Mouse (Mus musculus) stomach, embryonic 14.5 days (tissue): ENCODE data around the gene Cnn2. TPM values are rescaled to one million over a fixed set of nuclear protein-coding genes. Genes with fewer than 3 reads are reported as not detected.

Source experiments
- ATAC-seq: fragments of 200-750 bp; cut with Nextera tagmentation; 2 replicates; pipeline ENCODE4 v1.8.0; 2017; ENCODE audit warnings: low read depth, moderate TSS enrichment; ENCODE audit not compliant: insufficient number of reproducible peaks, insufficient read depth, low FRiP score
- H3K27ac ChIP-seq: fragments of 300-500 bp; sonication (generic); 2 replicates; pipeline ENCODE4 v1.5.1; 2014; ENCODE audit warnings: mild to moderate bottlenecking, low read length, moderate library complexity, mixed read lengths
- H3K27me3 ChIP-seq: fragments of 300-500 bp; sonication (generic); 2 replicates; pipeline ENCODE4 v1.6.1; 2014; ENCODE audit warnings: low read length, control low read depth, mixed read lengths; ENCODE audit not compliant: control insufficient read depth, insufficient read depth
- H3K36me3 ChIP-seq: fragments of 300-500 bp; sonication (generic); 2 replicates; pipeline ENCODE4 v1.6.1; 2014; ENCODE audit warnings: mild to moderate bottlenecking, control low read depth, low read length, moderate library complexity, mixed read lengths; ENCODE audit not compliant: control insufficient read depth, insufficient read depth
- H3K4me1 ChIP-seq: fragments of 300-500 bp; sonication (generic); 2 replicates; pipeline ENCODE4 v1.6.1; 2014; ENCODE audit warnings: low read length, control low read depth, mixed read lengths; ENCODE audit not compliant: control insufficient read depth, insufficient read depth
- H3K4me2 ChIP-seq: fragments of 300-500 bp; sonication (generic); replicated peaks from 2 replicates; pipeline ENCODE4 v1.6.1; 2014; ENCODE audit warnings: low read depth, low read length, control low read depth
- H3K4me3 ChIP-seq: fragments of 300-500 bp; sonication (generic); 2 replicates; pipeline ENCODE4 v1.5.1; 2014; ENCODE audit warnings: low read depth, low read length, control low read depth
- H3K9ac ChIP-seq: fragments of 300-500 bp; sonication (generic); replicated peaks from 2 replicates; pipeline ENCODE4 v1.6.1; 2014; ENCODE audit warnings: low read depth, mild to moderate bottlenecking, control low read depth, low read length, moderate library complexity, mixed read lengths
- H3K9me3 ChIP-seq: fragments of 300-500 bp; sonication (generic); 2 replicates; pipeline ENCODE4 v1.6.1; 2016; ENCODE audit warnings: low read depth, low read length, control low read depth; ENCODE audit not compliant: control insufficient read depth
- WGBS: fragments of 180-500 bp; shearing (Covaris S2); extraction: QIAGEN DNeasy Blood & Tissue Kit; methylation state at CpG from one replicate; pipeline ENCODE4 v1.1.7; 2014; 5-methylcytosine and 5-hydroxymethylcytosine counted together
- polyA plus RNA-seq: library from polyadenylated mRNA; unstranded; fragments of >200 nt; fragmentation: Nextera tagmentation; extraction: Ambion mirVana; gene quantifications from 2 replicates; pipeline ENCODE4 v1.2.1, GENCODE M21; 2014

Gene Cnn2
- polyA plus RNA-seq, 1 experiment from 2014 or later: 424 TPM

DNA sequence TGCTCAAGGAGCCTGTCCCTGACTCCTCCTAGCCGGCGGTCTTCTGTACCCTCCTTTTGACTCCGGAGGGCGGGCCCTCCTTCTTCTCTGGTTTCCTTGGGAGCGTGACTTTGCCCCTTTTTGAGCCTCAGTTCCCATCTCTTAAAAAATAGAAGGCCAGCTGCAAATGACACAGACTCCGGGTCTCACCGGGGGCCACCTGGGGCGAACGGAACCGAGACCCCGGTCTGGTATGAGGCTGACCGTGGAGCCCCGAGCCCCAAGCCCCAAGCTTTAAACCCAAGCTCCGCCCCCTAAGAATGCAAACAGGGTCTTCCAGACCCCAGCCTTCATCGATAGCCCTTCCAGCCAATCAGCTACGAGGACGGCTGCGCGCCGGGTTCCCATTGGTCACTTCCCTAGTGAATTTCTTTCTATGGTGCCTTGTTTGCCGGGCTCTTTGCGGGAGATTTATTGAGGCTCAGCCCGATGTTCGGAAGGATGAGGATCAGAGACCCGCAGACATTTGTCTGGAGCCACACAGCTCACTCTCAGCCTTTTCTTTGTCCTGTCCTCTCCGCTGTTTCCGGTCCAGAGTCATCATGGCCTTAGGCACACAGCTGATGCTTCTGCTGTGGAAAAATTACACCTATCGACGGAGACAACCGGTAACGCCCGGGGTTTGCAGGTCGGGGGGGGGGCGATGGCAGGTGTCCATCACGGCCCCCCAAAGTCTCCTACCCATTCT is 8.8 kb downstream of the Cnn2 start:
- peaks cover 8% of the 10 kb centered on the region for H3K4me1 ChIP-seq
- 1% methylated on average over 35 of the region's 35 CpGs for WGBS
- H3K27ac ChIP-seq: no peak overlapping the region; the same call in 1 of the 2 replicates
- peak; percentile 40; the same call in 1 of the 2 replicates for ATAC-seq
- H3K27me3 ChIP-seq: no peaks in the 10 kb centered on the region
- H3K9me3 ChIP-seq: no peaks in the 10 kb centered on the region
- H3K4me3 ChIP-seq: peak overlapping the region; percentile 45
- H3K4me2 ChIP-seq: peak overlapping the region; percentile 74
- peaks cover 25% of the 10 kb centered on the region for H3K36me3 ChIP-seq
- no peak overlapping the region for H3K9ac ChIP-seq

DNA sequence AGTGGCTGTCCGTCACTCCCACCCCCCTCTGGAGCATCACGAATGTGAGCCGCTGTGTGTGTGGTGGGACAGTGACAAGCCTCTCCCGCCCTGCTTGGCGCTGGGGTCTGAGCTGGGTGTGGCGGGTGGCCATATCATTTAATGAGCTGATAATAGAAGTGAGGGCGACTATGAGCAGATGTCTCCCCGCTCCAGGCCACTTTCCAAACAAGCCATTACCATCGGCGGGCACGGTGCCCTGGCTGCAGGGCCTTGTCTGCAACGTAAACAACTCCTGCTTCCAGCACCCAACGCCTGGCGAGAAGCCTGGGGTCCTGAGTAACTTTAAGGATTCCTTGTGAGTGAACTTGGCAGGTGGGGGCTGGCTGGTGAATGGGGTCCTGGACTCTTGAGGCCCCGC is 9.4 kb downstream of the Cnn2 start:
- ATAC-seq: no peak; the same call in 1 of the 2 replicates
- 10% methylated on average over 15 of the region's 15 CpGs for WGBS
- Histone ChIP-seq H3K4me2 (peak overlapping the region; percentile 74), H3K27me3 (no peaks in the 10 kb centered on the region), H3K4me1 (peaks cover 8% of the 10 kb centered on the region), H3K9me3 (no peaks in the 10 kb centered on the region), H3K36me3 (peaks cover 21% of the 10 kb centered on the region), H3K4me3 (peak overlapping the region; percentile 45), H3K27ac (no peak overlapping the region), H3K9ac (no peak overlapping the region)

GRCm38 (mm10) chr10:80001945-80002344 is 13.6 kb downstream of the Cnn2 start:
- no peak for ATAC-seq
- Histone ChIP-seq H3K9ac (no peak overlapping the region), H3K27ac (no peak overlapping the region), H3K36me3 (no peaks in the 10 kb centered on the region), H3K4me1 (peaks cover 11% of the 10 kb centered on the region), H3K27me3 (no peaks in the 10 kb centered on the region), H3K4me3 (no peak overlapping the region), H3K4me2 (no peak overlapping the region), H3K9me3 (no peaks in the 10 kb centered on the region)
- 61% methylated on average over 9 of the region's 9 CpGs for WGBS

- H3K9ac ChIP-seq: no peak overlapping the region
- 39% methylated on average over 21 of the region's 21 CpGs for WGBS
- H3K4me3 ChIP-seq: no peak overlapping the region
- H3K27ac ChIP-seq: no peak overlapping the region
- no peaks in the 10 kb centered on the region for H3K27me3 ChIP-seq
- no peak for ATAC-seq
- peaks cover 6% of the 10 kb centered on the region for H3K4me1 ChIP-seq
- no peaks in the 10 kb centered on the region for H3K9me3 ChIP-seq
- no peak overlapping the region for H3K4me2 ChIP-seq
- no peaks in the 10 kb centered on the region for H3K36me3 ChIP-seq
These were observed 14.4 kb downstream of the Cnn2 start for GRCm38 (mm10) chr10:80002829-80003228.

- H3K27ac ChIP-seq: no peak overlapping the region
- 68% methylated on average over 9 of the region's 9 CpGs for WGBS
- no peak overlapping the region for H3K9ac ChIP-seq
- H3K4me1 ChIP-seq: 0 out of 2 replicates have a peak, but pooled peaks cover 3% of the 10 kb centered on the region
- no peak overlapping the region for H3K4me2 ChIP-seq
- no peaks in the 10 kb centered on the region for H3K36me3 ChIP-seq
- H3K27me3 ChIP-seq: no peaks in the 10 kb centered on the region
- no peaks in the 10 kb centered on the region for H3K9me3 ChIP-seq
- no peak overlapping the region for H3K4me3 ChIP-seq
- ATAC-seq: no peak
These were observed 15.2 kb downstream of the Cnn2 start for GRCm38 (mm10) chr10:80003374-80004232.

DNA sequence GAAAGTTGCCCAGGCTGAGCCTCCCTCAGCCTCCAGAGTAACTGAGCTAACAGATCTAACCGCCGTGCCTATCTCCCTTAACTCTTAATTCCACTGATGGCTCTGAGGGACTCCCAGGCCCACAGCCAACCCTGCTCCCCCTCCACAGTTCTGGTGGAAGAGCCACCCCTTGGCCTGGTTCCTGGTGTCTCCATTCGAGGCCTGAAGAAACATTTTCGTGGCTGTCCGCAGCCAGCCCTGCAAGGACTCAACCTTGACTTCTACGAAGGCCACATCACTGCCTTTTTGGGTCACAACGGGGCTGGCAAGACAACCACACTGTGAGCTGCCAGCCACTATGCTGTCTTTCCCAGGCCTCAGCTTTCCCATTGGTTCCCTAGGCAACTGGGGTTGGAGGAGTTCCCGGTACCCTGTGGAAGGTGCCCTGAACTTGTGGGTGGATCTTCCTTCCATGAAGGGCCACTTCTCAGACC is 15.9 kb downstream of the Cnn2 start:
- Histone ChIP-seq H3K9me3 (no peaks in the 10 kb centered on the region), H3K27ac (no peak overlapping the region), H3K4me3 (no peak overlapping the region), H3K4me2 (no peak overlapping the region), H3K9ac (no peak overlapping the region), H3K4me1 (0 out of 2 replicates have a peak, but pooled peaks cover 3% of the 10 kb centered on the region), H3K36me3 (no peaks in the 10 kb centered on the region), H3K27me3 (no peaks in the 10 kb centered on the region)
- no peak for ATAC-seq
- WGBS: 88% methylated on average over 8 of the region's 8 CpGs

- ATAC-seq: no peak
- H3K9ac ChIP-seq: no peak overlapping the region
- no peak overlapping the region for H3K4me3 ChIP-seq
- no peak overlapping the region for H3K4me2 ChIP-seq
- no peak overlapping the region for H3K27ac ChIP-seq
- no peaks in the 10 kb centered on the region for H3K36me3 ChIP-seq
- H3K4me1 ChIP-seq: no peaks in the 10 kb centered on the region
- H3K9me3 ChIP-seq: peaks cover 10% of the 10 kb centered on the region
- H3K27me3 ChIP-seq: peaks cover 21% of the 10 kb centered on the region
- 84% methylated on average over 6 of the region's 6 CpGs for WGBS
These were observed 23.4 kb downstream of the Cnn2 start for GRCm38 (mm10) chr10:80011740-80012139.

DNA sequence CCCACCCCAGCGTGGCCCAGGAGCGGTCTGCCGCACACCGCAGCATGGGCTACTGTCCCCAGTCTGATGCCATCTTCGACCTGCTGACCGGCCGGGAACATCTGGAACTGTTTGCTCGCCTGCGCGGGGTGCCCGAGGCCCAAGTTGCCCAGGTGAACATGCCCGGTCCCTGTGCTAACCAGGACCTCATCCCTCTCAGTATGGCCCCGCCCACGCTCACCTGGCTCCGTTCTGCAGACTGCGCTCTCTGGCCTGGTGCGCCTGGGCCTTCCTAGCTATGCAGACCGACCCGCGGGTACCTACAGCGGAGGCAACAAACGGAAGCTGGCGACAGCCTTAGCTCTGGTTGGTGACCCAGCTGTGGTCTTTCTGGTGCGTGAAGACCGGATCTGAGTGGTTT is 25.2 kb downstream of the Cnn2 start:
- H3K36me3 ChIP-seq: no peaks in the 10 kb centered on the region
- ATAC-seq: no peak
- peaks cover 2% of the 10 kb centered on the region; the same call in 1 of the 2 replicates for H3K4me1 ChIP-seq
- peaks cover 10% of the 10 kb centered on the region for H3K9me3 ChIP-seq
- peaks cover 21% of the 10 kb centered on the region for H3K27me3 ChIP-seq
- no peak overlapping the region for H3K4me3 ChIP-seq
- H3K27ac ChIP-seq: no peak overlapping the region
- no peak overlapping the region for H3K4me2 ChIP-seq
- no peak overlapping the region for H3K9ac ChIP-seq
- WGBS: 46% methylated on average over 25 of the region's 25 CpGs
